In genomic region chr4:30447644-30448043, GRCm38 (mm10) we compare ENCODE assay signal across 16 mouse cellular contexts.
DNase-seq lines count a peak whose midpoint lies in the region.
"Had no signal": no experiment of that assay in that cellular context is flagged by ENCODE, and none has a peak within 500 bp of the region (broad histone marks: within the 10 kb centered on the region; RNA-seq: fewer than 3 reads in every experiment).

No protein-coding gene starts in this region.

- peak; percentile 12 for DNase-seq in embryo, embryonic 10 days (ENCODE audit: low spot score)
- no peak for DNase-seq in embryo, embryonic 11 days
- DNase-seq in layer of hippocampus, adult 18-20 months (ENCODE audit: low spot score in 2 of 2) = peak; percentile 4 to 14
- no peak for DNase-seq in layer of hippocampus, adult 8-10 months (ENCODE audit: low spot score in 2 of 2)
- peak; percentile 32 for DNase-seq in brain, adult 2 months (ENCODE audit: low read depth, low spot score)
- DNase-seq in retina, embryonic 14.5 days (ENCODE audit: low spot score) = peak; percentile 24
- no peak for DNase-seq in lung, adult 18-20 months
- DNase-seq in gastrocnemius, adult 18-20 months (ENCODE audit: low spot score) = no peak
- DNase-seq: adrenal gland, adult 2 months; adrenal gland, postnatal 25 days; cerebellum, adult 11 months; cerebellum, adult 8-10 months; cerebellum, postnatal 14 days; gastrocnemius, postnatal 14 days; heart, adult 2 months; heart, postnatal 14 days had no signal

Comparison
In these comparisons a context has a peak if more than half of its experiments do, and no peak if none do; other contexts are left out.
1. DNase-seq: peak in embryo, embryonic 10 days (single experiment), layer of hippocampus, adult 18-20 months (2 of 2), brain, adult 2 months (single experiment) and retina, embryonic 14.5 days (single experiment); none in embryo, embryonic 11 days (single experiment), layer of hippocampus, adult 8-10 months (0 of 2), lung, adult 18-20 months (0 of 2) and gastrocnemius, adult 18-20 months (single experiment).